Comparison of ENCODE assay signal across 8 mouse cellular contexts in genomic region chr4:3419920-3420499, GRCm38 (mm10).
DNase-seq lines count a peak whose midpoint lies in the region; ATAC-seq lines count a peak whose summit lies in the region.
"Had no signal": no experiment of that assay in that cellular context is flagged by ENCODE, and none has a peak within 500 bp of the region (broad histone marks: within the 10 kb centered on the region; RNA-seq: fewer than 3 reads in every experiment).

No protein-coding gene starts in this region.

- H3K27ac ChIP-seq in neural tube, embryonic 15.5 days (replicated peaks): no peak overlapping the region
- no peak overlapping the region for H3K27ac ChIP-seq in limb, embryonic 11.5 days (replicated peaks; ENCODE audit: low read depth, low read length)

- peak; percentile 26 for DNase-seq in neural tube, embryonic 10.5 days (ENCODE audit: extremely low spot score, low spot score)
- peak; percentile 89 for DNase-seq in R1 (ENCODE audit: low read depth, low spot score)
- peak; percentile 7 to 13 for DNase-seq in cerebellum, postnatal 36 days
- DNase-seq in kidney, adult 18-20 months: peak; percentile 57
- DNase-seq in limb, embryonic 11.5 days (ENCODE audit: low spot score): peak; percentile 68
- peak; percentile 1 for DNase-seq in skeletal muscle tissue, adult 2 months (ENCODE audit: low read depth, low spot score)

- H3K4me3 ChIP-seq in neural tube, embryonic 15.5 days (replicated peaks): no peak overlapping the region
- H3K4me3 ChIP-seq in limb, embryonic 11.5 days (ENCODE audit: low read depth, low read length): no peak overlapping the region
- H3K4me3 ChIP-seq: myocyte had no signal

- no peaks in the 10 kb centered on the region for H3K36me3 ChIP-seq in neural tube, embryonic 15.5 days
- no peaks in the 10 kb centered on the region for H3K36me3 ChIP-seq in limb, embryonic 11.5 days (ENCODE audit: control insufficient read depth, insufficient read depth, low read length)

- H3K27me3 ChIP-seq in neural tube, embryonic 15.5 days (replicated peaks): no peaks in the 10 kb centered on the region
- H3K27me3 ChIP-seq in limb, embryonic 11.5 days (ENCODE audit: control insufficient read depth, insufficient read depth, low read length): no peaks in the 10 kb centered on the region

- H3K4me1 ChIP-seq in neural tube, embryonic 15.5 days: no peaks in the 10 kb centered on the region
- H3K4me1 ChIP-seq in limb, embryonic 11.5 days (ENCODE audit: control insufficient read depth, insufficient read depth, low read length): no peaks in the 10 kb centered on the region

- no peak overlapping the region for H3K4me2 ChIP-seq in neural tube, embryonic 15.5 days
- no peak overlapping the region for H3K4me2 ChIP-seq in limb, embryonic 11.5 days (ENCODE audit: low read depth, severe bottlenecking)

- no peaks in the 10 kb centered on the region for H3K9me3 ChIP-seq in neural tube, embryonic 15.5 days (replicated peaks)
- no peaks in the 10 kb centered on the region for H3K9me3 ChIP-seq in limb, embryonic 11.5 days (ENCODE audit: control insufficient read depth, low read length)

- no peak for ATAC-seq in neural tube, embryonic 15.5 days (ENCODE audit: low FRiP score)
- no peak for ATAC-seq in limb, embryonic 11.5 days (ENCODE audit: insufficient number of reproducible peaks, low FRiP score, low TSS enrichment, low read depth)

- WGBS in neural tube, embryonic 15.5 days: 46% methylated on average over 3 of the region's 3 CpGs
- 36% methylated on average over 3 of the region's 3 CpGs for WGBS in limb, embryonic 11.5 days

- no peak overlapping the region for H3K9ac ChIP-seq in neural tube, embryonic 15.5 days (replicated peaks)
- H3K9ac ChIP-seq in limb, embryonic 11.5 days (ENCODE audit: low read length): no peak overlapping the region

Comparison
In these comparisons a context has a peak if more than half of its experiments do, and no peak if none do; other contexts are left out.
1. DNase-seq: peak in every context shown above with its lines; median percentile 89 in R1; 68 in limb, embryonic 11.5 days; 57 in kidney, adult 18-20 months; 26 in neural tube, embryonic 10.5 days; 10 in cerebellum, postnatal 36 days; 1 in skeletal muscle tissue, adult 2 months.